Mouse (Mus musculus) ZHBTc4 (cell line): ENCODE data around the gene Vdr.

Experiments used
- DNase-seq: peaks from one replicate; pipeline ENCODE4 v3.0.0-alpha.2; 2011; ENCODE audit warnings: low read depth, low spot score

Vdr gene

GRCm38 (mm10) chr15:97847866-97848265 is 62.6 kb downstream of the Vdr start:
- DNase-seq, result no peak

GRCm38 (mm10) chr15:97847285-97847684 is 63.1 kb downstream of the Vdr start:
- DNase-seq, result no peak

GRCm38 (mm10) chr15:97846121-97846882 is 64.1 kb downstream of the Vdr start:
- no peak for DNase-seq

- no peak for DNase-seq
Measured at GRCm38 (mm10) chr15:97844037-97845034, 66.1 kb downstream of the Vdr start, which contains the start of gene Hdac7. Gene Hdac7, minus strand, starts transcription at chr15:97844502.

- DNase-seq, result no peak
Measured at GRCm38 (mm10) chr15:97843247-97843651, 67.2 kb downstream of the Vdr start.

GRCm38 (mm10) chr15:97842058-97842457 is 68.4 kb downstream of the Vdr start:
- DNase-seq, result no peak

- no peak for DNase-seq
Measured at GRCm38 (mm10) chr15:97841383-97841782, 69.0 kb downstream of the Vdr start.

- no peak for DNase-seq
Measured at GRCm38 (mm10) chr15:97840781-97841180, 69.6 kb downstream of the Vdr start.

- DNase-seq, result peak; percentile 75
Measured at GRCm38 (mm10) chr15:97839991-97840455, 70.4 kb downstream of the Vdr start.

- no peak for DNase-seq
Measured at GRCm38 (mm10) chr15:97839473-97839872, 71.0 kb downstream of the Vdr start.

GRCm38 (mm10) chr15:97839012-97839411 is 71.4 kb downstream of the Vdr start:
- no peak for DNase-seq

- DNase-seq, result no peak
Measured at GRCm38 (mm10) chr15:97838395-97838794, 72.0 kb downstream of the Vdr start.

- no peak for DNase-seq
Measured at GRCm38 (mm10) chr15:97837491-97838061, 72.9 kb downstream of the Vdr start.

GRCm38 (mm10) chr15:97836894-97837247 is 73.6 kb downstream of the Vdr start:
- DNase-seq, result no peak

GRCm38 (mm10) chr15:97836153-97836893 is 74.1 kb downstream of the Vdr start:
- DNase-seq, result peak; percentile 45

- peak; percentile 27 for DNase-seq
Measured at GRCm38 (mm10) chr15:97832764-97833479, 77.5 kb downstream of the Vdr start.

- no peak for DNase-seq
Measured at GRCm38 (mm10) chr15:97831987-97832640, 78.3 kb downstream of the Vdr start.

- DNase-seq, result peak; percentile 90
Measured at GRCm38 (mm10) chr15:97831242-97831986, 79.0 kb downstream of the Vdr start.

GRCm38 (mm10) chr15:97830788-97831241 is 79.6 kb downstream of the Vdr start:
- DNase-seq, result peak; percentile 17
